Mouse (Mus musculus) embryo, embryonic 10 days (tissue): ENCODE results near the gene Rasgef1a.

Source experiments
- DNase-seq: peaks from one replicate; pipeline ENCODE4 v3.0.0-alpha.2; 2015; ENCODE audit warnings: low spot score

Gene Rasgef1a

GRCm38 (mm10) chr6:118072176-118072575 lies 60.9 kb downstream of the Rasgef1a start:
- DNase-seq: no peak

DNA sequence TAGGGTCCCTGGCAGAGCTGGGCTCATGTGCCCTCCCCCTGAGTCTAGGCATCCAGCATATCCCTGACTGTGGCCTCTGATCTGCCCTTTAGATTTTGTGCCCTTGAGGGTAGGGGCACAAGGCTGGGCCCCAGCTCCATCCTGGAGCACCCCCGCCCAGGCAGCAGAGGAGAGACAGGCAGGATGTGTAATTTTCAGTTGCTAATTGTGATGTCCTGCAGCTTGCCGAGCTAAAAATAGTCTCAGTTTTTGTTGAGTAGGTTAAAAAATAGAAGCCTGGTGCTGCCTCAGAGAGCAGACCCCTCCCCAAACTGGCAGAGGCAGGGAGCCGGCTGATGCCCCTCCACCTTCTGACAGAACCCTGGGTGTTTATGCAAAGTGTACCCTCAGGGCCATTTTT lies 62.9 kb downstream of the Rasgef1a start:
- no peak for DNase-seq

GRCm38 (mm10) chr6:118076256-118076655 lies 65.0 kb downstream of the Rasgef1a start:
- no peak for DNase-seq

- no peak for DNase-seq
Measured at GRCm38 (mm10) chr6:118076748-118077147, 65.5 kb downstream of the Rasgef1a start.

DNA sequence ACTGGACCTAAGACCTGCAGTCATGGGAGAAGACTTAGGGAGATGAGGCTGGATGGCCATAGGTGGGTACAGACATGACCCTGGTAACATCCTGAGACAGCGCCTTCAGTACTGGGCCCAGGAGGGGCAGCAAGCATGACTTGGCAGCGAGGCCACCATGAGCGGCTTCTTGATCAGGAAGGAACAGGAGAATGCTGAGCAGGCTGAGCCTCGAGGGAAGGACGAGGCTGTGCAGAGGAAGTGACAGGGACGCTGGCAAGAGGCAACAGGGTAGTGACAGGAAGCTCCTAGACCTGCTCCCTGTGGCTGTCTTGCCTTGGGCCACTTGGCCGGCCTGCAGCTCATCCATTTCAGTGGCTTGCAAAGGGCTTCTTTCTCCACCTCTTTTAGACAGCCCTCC lies 66.2 kb downstream of the Rasgef1a start:
- DNase-seq: no peak

- DNase-seq: no peak
Measured at GRCm38 (mm10) chr6:118078751-118079150, 67.5 kb downstream of the Rasgef1a start.

GRCm38 (mm10) chr6:118079292-118079691 lies 68.1 kb downstream of the Rasgef1a start:
- DNase-seq: no peak

DNA sequence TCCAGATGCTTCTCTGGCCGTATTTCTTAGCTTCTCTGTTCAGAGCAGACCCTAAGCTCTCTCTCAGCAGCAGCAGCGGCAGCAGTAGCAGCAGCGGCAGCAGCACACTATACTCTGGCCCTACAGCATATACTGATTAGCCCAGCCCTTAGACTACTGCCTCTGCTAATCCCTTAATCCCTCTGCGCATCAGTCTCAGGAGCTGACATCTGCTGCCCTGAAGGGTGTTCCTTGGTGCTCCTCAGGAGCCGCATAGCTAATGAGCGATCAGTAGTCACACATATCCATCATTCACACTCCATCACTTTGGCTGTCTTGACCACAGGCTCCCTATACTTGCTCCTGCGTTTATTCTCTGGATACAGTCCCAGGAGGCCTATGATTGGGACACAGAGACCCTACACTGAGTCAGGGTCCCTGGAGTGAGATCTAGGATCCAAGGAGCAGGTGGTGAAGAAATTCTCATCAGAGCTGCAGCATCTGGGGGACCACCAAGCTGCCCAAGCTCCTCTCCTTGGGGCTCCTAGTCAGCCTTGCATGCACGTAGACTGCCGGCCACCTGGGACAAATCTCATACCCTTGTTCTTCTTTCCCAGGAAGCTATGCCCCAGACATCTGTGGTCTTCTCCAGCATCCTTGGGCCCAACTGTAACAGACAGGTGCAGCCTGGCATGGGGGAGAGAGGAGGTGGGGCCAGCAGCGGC lies 68.7 kb downstream of the Rasgef1a start:
- DNase-seq: no peak

GRCm38 (mm10) chr6:118080711-118081110 lies 69.5 kb downstream of the Rasgef1a start:
- no peak for DNase-seq

DNA sequence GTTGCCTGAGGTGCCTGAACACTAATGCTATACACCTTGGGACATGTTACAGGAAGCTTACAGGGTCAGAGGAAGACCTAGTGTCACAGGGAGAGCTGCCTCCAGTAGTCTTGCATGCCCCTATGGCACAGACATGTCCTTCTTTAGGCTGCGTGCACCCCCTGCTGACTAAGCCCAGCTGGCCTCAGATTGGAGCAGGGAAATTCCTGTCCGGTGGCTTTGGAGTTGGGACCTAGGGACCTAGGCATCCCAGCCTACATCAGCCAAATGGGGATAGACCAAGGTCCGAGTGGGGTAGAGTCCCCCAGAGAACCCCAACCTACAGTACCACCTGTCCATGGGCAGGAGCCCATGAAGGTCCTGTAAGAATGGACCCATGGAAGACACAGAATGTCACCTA lies 71.1 kb downstream of the Rasgef1a start:
- no peak for DNase-seq

- no peak for DNase-seq
Measured at GRCm38 (mm10) chr6:118083608-118084007, 72.4 kb downstream of the Rasgef1a start.

- DNase-seq: no peak
Measured at GRCm38 (mm10) chr6:118084596-118084995, 73.4 kb downstream of the Rasgef1a start.

- no peak for DNase-seq
Measured at GRCm38 (mm10) chr6:118087955-118088354, 76.7 kb downstream of the Rasgef1a start.

- DNase-seq: no peak
Measured at GRCm38 (mm10) chr6:118088750-118089440, 77.7 kb downstream of the Rasgef1a start.

GRCm38 (mm10) chr6:118090827-118091226 lies 79.6 kb downstream of the Rasgef1a start:
- no peak for DNase-seq

- DNase-seq: no peak
Measured at GRCm38 (mm10) chr6:118097765-118098365, 86.6 kb downstream of the Rasgef1a start.

DNA sequence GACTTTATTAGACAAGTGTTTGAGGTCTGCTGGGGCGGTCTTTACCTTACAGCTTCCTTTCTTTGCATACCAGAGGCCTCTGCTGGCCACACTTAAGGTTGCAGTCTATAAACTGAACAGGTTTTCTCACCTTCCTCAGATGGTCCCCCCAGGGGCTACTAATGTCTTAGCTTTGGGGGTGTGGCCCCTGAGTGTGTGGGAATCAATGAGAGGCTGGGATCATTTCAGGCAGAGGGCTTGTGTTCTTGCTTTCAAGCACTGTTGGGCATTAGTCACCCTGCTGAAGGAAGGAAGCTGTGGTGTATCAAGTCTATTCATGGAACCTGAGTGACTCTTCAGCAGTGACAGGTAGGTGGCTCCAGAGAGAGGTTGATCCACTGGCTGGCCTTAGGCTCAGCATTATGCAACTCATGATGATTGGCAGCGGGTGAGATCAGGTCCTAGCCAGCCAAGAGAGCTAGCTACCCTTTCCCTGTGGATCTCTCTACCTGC lies 88.1 kb downstream of the Rasgef1a start:
- DNase-seq: no peak

GRCm38 (mm10) chr6:118111810-118112209 lies 100.6 kb downstream of the Rasgef1a start:
- no peak for DNase-seq

- no peak for DNase-seq
Measured at GRCm38 (mm10) chr6:118122767-118123166, 111.5 kb downstream of the Rasgef1a start.

- no peak for DNase-seq
Measured at GRCm38 (mm10) chr6:118126577-118126976, 115.3 kb downstream of the Rasgef1a start.

- no peak for DNase-seq
Measured at GRCm38 (mm10) chr6:118127198-118127597, 116.0 kb downstream of the Rasgef1a start.

DNA sequence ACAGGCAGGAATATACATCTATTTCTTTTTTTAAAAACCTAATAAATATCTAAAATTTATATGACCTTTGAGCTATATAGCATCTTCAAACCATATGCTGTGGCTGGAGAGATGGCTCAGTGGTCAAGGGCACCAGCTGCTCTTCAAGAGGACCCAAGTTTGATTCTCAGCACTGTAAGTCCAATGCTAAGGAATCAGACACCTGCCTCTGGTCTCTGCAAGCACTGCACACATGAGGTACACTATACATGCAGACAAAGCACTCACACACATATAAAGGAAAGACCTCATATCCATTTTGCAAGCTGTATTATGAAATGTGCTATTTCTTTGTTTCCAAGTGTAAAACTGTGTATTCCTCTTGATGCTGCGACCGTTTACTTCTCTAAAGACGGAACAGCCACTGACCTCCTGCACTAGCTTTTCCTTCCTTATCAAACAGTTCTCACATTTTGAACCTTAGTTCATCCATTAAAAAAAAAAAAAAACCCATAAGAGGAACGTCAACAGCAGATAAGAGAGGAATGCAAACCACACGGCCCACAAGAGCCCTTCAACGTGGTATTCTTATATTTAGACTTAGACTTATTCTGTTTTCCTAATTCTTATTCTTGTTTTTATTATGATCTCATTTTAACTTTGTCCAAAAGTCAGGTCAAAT lies 116.7 kb downstream of the Rasgef1a start:
- DNase-seq: no peak

- no peak for DNase-seq
Measured at GRCm38 (mm10) chr6:118130022-118130421, 118.8 kb downstream of the Rasgef1a start.
